26 mouse cellular contexts compared by ENCODE assay signal in the genomic region with DNA sequence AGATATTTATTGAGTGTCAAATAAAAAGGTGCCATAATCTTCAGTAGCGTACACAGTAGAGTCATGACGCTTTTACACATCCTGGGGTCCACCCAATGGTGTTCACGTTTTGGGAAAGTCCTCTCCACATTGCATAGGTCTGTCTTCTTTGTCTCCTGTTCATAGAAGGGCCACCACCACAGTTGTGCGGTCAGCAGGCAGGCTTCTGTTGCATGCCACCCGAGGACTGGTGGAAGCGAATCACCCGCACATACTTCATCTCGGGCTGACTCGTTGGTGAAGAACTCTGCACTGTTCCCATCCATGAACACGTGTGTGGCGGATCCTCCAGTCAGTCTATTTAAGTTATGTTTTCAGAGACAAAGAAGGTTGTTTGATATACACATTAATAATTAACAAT.
"Had no signal": no experiment of that assay in that cellular context is flagged by ENCODE, and none has a peak within 500 bp of the region (broad histone marks: within the 10 kb centered on the region; RNA-seq: fewer than 3 reads in every experiment).

No protein-coding gene starts in this region.

- H3K9me3 ChIP-seq: heart, embryonic 13.5 days; heart, embryonic 15.5 days; hindbrain, embryonic 13.5 days; hindbrain, embryonic 15.5 days; kidney, embryonic 15.5 days; limb, embryonic 13.5 days; limb, embryonic 15.5 days; liver, embryonic 13.5 days had no signal

- H3K9ac ChIP-seq: heart, embryonic 13.5 days; heart, embryonic 15.5 days; hindbrain, embryonic 13.5 days; hindbrain, embryonic 15.5 days; kidney, embryonic 15.5 days; limb, embryonic 13.5 days; limb, embryonic 15.5 days; liver, embryonic 13.5 days had no signal

- H3K36me3 ChIP-seq: heart, embryonic 15.5 days; hindbrain, embryonic 13.5 days; hindbrain, embryonic 15.5 days; limb, embryonic 13.5 days; limb, embryonic 15.5 days; liver, embryonic 13.5 days had no signal

- H3K27me3 ChIP-seq: heart, embryonic 13.5 days; heart, embryonic 15.5 days; hindbrain, embryonic 13.5 days; hindbrain, embryonic 15.5 days; kidney, embryonic 15.5 days; limb, embryonic 13.5 days; limb, embryonic 15.5 days; liver, embryonic 13.5 days had no signal

- H3K27ac ChIP-seq: heart, adult 2 months; heart, embryonic 13.5 days; heart, embryonic 15.5 days; hindbrain, embryonic 13.5 days; hindbrain, embryonic 15.5 days; hindbrain, postnatal 0 days; kidney, embryonic 15.5 days; kidney, postnatal 0 days; left cerebral cortex, adult 2 months; limb, embryonic 13.5 days; limb, embryonic 15.5 days; liver, embryonic 13.5 days had no signal

- ATAC-seq: hindbrain, postnatal 0 days; intestine, embryonic 16.5 days had no signal

- H3K4me3 ChIP-seq: heart, adult 2 months; heart, embryonic 13.5 days; heart, embryonic 15.5 days; hindbrain, embryonic 13.5 days; hindbrain, embryonic 15.5 days; kidney, embryonic 15.5 days; left cerebral cortex, adult 2 months; limb, embryonic 13.5 days; limb, embryonic 15.5 days; liver, embryonic 13.5 days had no signal

- H3K4me2 ChIP-seq: heart, embryonic 11.5 days; heart, embryonic 13.5 days; heart, embryonic 15.5 days; hindbrain, embryonic 13.5 days; hindbrain, embryonic 15.5 days; kidney, embryonic 15.5 days; limb, embryonic 13.5 days; limb, embryonic 15.5 days; liver, embryonic 13.5 days had no signal

- DNase-seq: gastrocnemius, postnatal 14 days; gastrocnemius, postnatal 36 days; heart, adult 11 months; heart, adult 2 months; heart, postnatal 14 days; heart, postnatal 36 days; kidney, adult 11 months; kidney, adult 2 months; kidney, adult 9 months; kidney, postnatal 14 days; kidney, postnatal 36 days; layer of hippocampus, adult 9-11 months; left cerebral cortex, postnatal 4 days; liver, embryonic 13.5 days had no signal
